Mouse (Mus musculus) cortical plate, adult 2 months (tissue): ENCODE measurements at regions not wholly inside any gene's neighbourhood (a gene's known extent, or its start where the extent isn't known, plus 50 kb on each side); places are given as distances from the start of the nearest gene placed in this dataset.

ENCODE experiments used
- CTCF ChIP-seq: fragments of 200-500 bp; IDR thresholded peaks from 2 replicates; pipeline ENCODE4 v1.5.1; 2011; ENCODE audit warnings: mild to moderate bottlenecking, control low read depth, low read length; ENCODE audit not compliant: insufficient read depth; ENCODE audit errors: extremely low read depth
- POLR2A ChIP-seq: fragments of 200-500 bp; IDR thresholded peaks from 2 replicates; pipeline ENCODE4 v1.6.1; 2011; ENCODE audit warnings: mild to moderate bottlenecking, low read length, control low read depth; ENCODE audit not compliant: insufficient read depth; ENCODE audit errors: extremely low read depth

DNA sequence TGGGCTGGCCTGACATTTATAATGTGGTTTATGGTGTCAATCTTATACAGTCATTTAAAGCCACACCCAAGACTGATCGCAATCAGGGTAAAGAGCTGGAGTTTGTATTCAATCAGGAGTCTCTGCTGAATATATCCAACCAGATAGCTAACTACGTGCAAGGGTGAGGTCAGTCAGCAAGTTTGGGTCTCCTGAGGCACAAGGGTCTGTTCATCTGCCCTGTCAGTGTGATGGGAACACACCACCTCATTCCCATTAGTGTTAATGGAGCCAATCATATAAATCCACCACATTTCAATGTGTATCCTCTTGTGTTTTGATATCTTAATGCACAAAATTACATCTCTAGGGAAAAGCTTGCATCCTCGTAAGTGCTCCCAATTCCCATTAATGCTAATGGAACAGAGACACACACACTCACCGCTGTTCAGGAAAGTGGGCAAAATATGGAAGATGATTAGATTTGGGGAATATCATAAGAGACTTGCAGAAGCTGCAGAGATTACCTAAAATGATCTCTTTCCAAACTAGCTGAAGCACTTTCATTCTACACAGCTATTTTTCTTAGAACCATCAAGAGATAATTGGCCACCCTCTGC, 447.7 kb downstream of the Btbd3 start:
- TF ChIP-seq CTCF (no peak), POLR2A (no peak)
